Mouse (Mus musculus) cerebellum, postnatal 4 days (tissue): ENCODE results near the gene Apc2.
"Not testable (repeated sequence)": the region's sequence is repeated elsewhere in the genome, so short reads cannot be mapped to it uniquely, and the experiment has no call there.

Source experiments
- DNase-seq, 2 experiments: peaks; one replicate each; pipeline ENCODE4 v3.0.0; 2022; ENCODE audit warnings: low spot score in 2 of 2, mixed read lengths in 1 of 2

The Apc2 gene

DNA sequence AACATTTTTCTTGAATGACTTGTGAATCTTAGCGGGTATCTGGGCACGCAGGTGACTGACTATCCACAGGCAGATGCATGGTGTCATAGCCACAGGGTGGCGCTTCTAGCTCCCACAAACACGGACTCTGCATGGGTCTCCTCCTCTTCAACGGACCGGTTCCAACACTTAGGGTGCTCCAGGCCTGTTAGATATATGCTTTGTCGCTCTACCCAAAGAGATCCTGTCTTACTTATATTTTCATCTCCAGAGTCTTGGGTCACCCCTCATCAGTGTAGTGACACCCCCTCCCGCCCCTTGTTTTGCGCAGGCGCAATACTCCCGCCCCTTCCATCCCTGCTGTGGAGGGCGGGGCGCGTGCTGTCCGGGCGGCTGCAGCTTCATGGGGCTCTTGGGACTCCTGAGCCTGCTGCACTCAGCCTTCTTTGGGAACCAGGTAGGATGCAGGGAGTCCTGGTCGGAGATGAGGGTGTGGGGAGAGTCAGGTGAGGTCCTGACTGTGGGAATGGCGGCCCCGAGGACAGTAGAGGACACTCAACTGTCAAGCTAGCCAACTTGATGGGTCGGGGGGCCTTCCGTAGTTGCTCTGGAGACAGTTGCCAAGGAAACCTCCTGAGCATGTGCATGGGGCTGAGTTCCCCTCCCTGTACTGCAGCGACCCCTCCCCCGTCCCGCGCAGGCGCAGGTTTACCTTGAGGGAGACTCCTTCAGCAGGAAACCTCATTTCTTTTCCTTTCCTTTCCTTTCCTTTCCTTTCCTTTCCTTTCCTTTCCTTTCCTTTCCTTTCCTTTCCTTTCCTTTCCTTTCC is at the start of gene Apc2:
TSS of gene Apc2 (plus strand) at position 360 of the 808 bp plus-strand sequence.
- peak in 1 of 2 experiments; percentile 64 for DNase-seq

DNA sequence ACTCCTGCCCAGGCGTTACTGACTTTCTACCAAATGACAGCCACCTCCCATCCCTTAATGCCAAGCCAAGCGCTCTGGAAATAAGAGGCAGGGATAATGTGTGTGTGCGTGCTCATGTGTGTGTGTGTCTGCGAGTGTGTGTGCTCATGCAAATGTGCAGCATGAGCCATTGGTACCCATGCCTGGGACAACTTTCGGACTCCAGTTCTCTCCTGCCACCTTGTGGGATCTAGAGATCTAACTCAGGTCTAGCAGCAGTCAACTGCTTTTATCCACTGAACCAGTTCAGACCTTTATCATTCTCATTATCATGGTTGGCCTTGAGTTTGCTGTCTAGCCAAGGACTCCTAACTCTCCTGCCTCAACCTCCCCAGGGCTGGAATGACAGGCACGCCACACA is 47.9 kb upstream of the Apc2 start:
- DNase-seq, result no peak

DNA sequence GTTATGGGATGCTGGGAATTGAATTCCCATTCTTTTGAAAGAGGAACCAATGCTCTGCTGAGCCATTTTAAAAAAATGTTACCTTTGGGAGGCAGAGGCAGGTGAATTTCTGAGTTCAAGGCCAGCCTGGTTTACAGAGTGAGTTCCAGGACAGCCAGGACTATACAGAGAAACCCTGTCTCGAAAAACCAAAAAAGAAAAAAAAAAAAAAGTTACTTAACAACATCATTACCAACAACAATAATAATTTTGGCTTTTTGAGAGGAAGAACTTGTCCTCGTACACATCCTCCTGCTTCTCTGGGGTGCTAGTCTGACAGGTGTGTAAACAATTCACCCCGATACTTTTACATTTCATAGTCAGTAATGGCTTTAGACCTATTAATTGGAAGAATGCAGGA is 47.3 kb upstream of the Apc2 start:
- DNase-seq, result not testable (repeated sequence)

DNA sequence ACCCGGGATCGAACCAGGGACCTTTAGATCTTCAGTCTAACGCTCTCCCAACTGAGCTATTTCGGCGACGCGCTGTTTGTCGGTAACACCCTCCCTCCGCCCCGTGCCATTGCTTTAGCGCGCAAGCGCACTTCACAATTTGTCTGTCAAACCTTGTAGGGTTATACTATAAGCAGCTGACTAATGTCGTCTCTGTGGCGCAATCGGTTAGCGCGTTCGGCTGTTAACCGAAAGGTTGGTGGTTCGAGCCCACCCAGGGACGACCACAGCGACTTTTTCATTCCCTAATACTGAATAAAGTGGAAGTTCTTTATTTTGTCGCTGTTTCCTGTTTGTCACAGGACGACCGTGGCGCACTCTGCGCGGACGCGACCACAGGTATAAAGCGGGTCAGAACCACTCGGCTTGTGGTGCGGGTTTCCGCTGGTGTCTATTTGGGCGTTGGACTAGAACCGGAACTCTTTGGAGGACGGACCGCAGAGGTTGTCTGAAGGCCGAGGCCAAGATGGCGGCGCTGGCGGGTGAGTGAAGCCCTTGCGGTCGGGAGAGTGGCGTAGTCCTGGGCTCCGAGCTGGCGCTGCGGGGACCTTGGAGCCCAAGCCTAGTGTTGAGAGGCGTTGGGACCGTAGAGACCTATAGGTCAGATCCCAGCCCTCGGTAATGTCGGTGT is 46.7 kb upstream of the Apc2 start, which contains the start of gene Ndufs7:
TSS of gene Ndufs7 (plus strand) at position 151 of the 670 bp plus-strand sequence.
- peak; percentile 94 to 95 for DNase-seq

DNA sequence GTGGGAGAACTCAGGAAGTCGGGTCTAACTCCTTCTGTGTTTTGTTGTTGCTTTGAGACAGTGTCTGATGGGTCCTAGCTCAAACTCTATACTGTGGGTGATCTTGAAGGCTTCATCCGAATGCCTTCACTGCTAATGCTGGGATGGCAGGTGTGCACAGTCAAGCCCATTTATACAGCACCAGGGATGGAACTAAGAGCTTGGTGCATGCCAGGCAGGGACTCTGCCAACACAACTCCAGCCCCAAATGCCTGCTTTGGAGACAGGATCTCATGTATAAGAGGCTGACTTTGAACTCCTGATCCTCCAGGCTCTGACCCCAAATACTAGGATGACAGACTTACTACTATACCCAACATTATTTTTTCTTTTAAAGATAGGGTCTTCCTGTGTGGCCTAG is 45.7 kb upstream of the Apc2 start:
- DNase-seq, result no peak

DNA sequence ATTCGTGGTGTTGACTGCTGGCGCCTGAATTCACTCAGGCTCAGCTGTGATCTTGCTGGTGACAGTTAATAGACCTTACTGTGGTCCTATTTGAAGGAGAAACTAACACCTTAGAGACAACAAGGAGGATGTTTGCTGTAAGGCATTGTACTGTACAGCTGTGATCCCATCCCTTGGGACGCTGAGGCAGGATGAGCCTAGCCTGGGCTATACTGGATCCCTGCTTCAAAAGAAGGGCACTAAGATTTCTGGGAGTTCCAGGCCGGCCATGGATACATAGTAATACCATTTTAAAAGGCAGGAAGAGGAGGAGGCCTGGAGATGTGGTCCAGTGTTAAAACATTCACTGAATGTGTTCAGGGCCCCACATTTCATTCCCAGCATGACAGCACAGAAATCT is 45.2 kb upstream of the Apc2 start:
- no peak for DNase-seq

DNA sequence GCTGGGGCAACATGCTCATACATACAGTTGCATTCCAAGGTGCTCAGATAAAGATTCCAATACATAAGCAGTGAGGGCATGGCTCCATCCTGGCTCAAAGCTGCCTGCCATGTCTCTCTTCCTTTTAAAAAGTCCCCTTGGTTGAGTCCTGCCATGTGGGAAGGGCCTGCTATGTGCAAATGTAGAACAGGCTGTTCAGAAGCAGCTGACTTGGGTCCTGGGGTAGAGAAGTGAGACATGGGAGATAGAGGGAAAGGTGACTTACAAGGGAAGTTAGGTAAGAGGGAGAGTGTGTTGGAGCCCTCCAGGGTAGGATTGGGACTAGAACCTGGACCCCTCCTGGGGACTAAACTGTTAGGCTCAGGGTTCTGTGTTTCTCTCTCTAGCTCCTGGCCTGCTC is 43.8 kb upstream of the Apc2 start:
- DNase-seq, result no peak

DNA sequence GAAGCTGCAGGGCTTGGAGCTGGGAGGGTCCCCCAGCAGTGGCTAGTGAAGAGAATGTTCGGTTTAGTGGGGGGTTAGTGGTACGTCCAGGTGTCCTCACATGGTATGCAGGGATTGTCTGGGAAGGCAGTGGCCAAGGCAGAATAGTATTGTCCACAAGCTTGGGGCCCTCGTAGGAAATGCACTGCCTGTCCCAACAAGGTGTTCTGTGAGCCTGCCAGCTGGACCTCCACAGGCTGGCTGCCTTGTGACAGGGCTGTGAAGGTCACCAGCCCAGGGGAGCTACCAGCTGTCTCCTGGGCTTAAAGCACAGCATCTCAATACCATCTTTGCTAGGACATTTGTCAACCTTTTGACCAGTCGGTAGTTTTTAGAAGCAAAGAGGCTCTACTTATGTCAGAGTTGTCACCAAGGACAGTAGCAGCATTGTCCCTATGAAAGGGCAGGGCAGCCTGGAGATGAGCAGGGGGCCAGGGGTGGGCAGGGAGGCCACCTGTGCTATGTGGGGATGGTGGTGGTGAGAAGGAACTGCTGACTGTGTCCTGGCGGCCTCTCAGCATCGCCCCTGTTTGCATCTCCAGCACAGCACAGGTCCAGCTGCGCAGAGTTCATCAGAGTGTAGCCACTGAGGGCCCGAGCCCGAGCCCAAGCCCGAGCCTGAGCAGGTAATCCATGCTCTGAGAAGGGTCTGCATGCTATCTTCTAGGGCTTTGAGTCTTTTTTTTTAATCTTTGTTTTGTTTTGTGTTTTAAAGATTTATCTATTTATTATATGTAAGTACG is 43.1 kb upstream of the Apc2 start:
- no peak for DNase-seq

DNA sequence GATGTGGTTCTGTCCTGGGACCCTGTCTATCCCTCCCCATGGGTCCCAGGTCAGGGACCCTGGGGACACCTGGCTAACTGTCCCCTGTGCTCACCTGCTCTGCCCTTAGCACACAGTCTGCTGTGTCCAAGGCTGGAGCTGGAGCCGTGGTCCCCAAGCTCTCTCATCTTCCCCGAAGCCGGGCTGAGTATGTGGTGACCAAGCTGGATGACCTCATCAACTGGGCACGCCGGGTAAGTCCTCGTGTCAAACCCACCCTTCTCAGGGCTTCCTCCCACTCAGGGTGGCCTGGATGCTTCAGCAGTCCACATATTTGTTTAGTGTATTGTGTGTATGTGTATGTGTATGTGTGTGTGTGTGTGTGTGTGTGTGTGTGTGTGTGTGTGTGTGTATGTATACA is 42.2 kb upstream of the Apc2 start:
- no peak for DNase-seq

DNA sequence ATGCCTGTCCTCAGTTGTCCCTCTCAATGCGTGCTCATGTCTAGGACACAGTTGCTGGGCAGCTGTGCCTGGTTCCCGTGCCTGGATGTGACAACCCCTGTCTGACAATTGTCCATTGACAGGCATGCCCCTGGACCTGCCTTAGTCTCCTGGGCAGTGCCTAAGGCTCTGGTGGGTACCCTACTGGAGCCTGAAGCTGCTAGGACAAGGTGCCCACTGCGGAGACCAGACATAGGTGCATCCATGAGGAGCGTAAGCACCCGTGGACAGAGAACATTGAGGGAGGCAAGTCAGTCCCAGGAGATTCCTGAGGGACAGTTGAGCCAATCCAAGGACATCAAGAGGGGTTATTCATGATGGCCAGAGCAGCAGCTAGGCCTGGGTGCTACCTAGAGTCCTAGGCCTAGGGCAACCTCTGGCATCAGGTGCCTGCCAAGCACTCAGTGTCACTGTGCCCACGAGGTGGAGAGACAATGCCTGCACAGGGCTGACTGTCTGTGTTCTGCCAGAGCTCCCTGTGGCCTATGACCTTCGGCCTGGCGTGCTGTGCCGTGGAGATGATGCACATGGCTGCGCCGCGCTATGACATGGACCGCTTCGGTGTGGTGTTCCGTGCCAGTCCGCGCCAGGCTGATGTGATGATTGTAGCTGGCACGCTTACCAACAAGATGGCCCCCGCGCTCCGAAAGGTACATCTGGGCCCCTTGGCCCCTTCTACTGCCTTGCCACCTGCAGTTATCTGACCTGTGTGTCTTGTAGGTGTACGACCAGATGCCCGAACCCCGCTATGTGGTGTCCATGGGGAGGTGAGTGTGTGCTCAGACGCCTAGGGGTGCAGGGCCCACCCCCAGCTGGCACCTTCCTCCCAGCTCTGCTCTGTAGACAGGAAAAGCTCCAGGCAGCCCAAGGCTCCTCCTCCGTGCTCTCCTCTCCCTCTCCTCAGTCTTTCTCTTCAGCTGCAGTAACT is 41.2 kb upstream of the Apc2 start:
- no peak for DNase-seq

DNA sequence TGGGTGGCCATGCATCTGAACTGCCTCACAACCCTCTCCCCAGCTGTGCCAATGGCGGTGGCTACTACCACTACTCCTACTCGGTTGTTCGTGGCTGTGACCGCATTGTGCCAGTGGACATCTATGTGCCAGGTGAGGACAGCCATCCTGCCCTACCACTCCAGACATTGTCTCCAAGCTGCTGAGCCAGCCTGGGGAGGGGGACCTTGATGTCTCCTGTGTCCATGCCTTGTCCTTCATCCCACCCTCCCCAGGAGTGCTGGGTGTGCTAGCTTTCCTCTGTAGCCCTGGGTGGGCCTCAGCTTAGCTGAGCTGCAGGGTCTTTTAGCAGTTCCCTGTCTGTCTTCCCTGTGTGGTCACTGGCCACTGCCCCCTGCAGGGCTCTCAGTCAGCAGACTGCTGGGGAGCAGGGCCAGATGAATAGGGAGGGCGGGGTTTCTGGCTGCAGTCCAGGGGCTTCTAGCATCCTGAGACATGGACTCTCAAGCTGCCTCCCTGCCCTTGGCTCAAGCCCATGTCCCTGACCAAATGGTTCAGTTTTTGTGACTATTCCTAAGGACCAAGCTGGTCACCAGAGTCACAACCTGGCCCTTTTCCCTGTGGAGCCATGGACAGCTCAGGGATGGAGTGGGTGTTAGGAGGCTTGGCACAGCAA is 39.8 kb upstream of the Apc2 start:
- DNase-seq, result peak in 1 of 2 experiments; percentile 68

DNA sequence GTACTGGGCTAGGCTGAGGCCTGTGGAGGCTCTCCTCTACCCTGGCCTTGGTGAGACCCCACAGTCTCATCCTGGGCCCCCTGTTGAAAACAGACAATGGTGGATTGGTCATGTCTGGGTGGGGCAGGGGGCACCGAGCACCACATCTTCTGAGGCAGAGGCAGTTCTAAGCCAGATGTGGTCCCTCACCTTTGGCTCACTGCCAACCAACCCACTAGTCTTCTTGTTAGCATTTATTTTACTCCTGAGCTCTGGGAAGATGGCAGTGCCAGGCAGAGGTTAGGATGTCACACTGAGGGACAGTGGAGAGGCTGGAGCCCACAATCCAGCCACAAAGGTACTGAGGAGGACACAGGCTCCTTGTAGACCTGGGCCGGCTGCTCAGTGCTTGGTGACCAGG is 37.8 kb upstream of the Apc2 start:
- DNase-seq, result no peak

DNA sequence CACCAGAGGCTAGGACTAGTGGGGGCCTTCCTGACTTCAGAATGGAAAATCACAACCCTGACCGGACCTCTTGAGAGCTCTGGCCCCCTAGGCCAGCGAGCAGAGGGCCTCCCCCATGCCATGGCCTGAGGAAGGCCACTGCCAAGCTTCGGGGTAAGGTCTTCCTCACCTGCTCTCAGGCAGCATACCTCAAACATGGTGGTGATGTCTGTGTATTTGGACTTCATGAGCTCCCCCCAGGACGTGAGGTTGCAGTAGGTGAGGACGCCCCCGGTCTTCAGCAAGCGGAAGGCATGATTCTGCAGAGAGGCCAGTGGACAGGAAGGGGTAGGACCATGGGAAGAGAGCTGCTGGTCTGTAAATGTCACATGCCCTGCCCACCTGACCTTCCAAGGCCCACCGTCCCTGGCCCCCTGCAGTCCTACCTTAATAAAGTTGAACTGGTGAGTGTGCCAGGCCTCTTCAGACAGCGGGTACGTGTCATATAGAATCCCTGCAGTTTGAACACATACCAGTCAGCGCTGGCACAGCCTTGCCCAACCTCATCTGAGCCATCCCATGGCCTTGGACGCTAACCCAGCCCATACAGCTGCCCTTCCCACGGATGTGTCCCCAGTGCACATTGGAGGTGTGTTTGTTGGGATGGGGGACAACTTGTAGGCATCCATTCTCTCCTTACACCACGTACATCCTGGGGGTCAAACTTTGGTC is 36.9 kb upstream of the Apc2 start:
- DNase-seq, result no peak

DNA sequence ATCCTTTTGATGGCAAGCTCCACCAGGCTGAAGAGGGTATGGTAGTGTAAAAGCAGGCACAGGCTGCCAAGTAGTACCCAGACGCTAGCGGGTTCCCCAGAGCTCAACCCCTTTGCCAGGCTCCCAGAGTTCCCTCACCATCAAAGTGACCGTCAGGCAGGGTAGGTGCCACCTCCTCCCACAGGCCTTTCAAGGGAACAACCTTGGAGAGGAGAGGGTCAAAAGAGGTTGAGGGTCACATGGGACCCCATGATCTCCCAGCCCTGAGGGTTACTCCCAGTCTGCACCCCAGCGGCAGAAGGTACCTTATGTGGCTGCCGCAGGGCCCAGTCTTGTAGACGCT is 36.3 kb upstream of the Apc2 start:
- DNase-seq, result no peak

DNA sequence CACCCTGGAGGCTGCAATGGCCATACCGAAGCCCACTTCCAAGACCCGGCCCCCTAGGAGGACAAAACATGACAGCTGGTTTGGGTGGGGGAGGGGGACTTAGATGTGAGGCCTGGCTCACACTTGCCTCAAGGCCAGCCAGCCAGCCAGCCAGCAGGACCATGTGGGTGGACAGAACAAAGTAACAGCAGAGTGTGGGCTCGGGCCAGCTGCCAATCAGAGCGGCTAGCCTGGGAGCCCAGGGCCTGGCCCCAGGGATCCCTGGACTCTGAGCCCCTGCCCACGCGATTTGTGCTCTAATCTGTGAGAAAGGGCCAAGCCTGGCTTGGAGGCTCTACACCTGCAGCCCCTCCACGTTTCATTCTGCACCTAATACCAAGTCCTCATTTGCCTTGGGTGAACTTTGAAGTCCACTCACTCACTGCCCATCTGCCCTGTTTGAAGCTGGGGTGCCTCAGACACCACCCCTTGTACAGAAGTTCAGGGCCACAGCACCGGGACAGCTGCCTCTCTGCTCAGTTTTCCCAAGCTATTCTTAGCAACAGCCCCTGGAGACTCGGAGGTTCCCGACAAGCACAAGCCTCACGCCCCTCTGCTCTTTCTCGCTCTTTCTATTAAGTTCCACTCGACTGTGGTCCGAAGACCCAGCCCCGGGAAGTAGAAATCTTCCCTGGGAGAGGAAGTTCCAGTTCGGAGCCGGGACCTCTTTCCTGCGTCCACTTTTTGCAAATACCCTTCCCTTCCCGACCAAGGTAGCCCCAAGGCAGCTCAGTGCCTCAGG is 35.7 kb upstream of the Apc2 start:
- peak in 1 of 2 experiments; percentile 83 for DNase-seq

DNA sequence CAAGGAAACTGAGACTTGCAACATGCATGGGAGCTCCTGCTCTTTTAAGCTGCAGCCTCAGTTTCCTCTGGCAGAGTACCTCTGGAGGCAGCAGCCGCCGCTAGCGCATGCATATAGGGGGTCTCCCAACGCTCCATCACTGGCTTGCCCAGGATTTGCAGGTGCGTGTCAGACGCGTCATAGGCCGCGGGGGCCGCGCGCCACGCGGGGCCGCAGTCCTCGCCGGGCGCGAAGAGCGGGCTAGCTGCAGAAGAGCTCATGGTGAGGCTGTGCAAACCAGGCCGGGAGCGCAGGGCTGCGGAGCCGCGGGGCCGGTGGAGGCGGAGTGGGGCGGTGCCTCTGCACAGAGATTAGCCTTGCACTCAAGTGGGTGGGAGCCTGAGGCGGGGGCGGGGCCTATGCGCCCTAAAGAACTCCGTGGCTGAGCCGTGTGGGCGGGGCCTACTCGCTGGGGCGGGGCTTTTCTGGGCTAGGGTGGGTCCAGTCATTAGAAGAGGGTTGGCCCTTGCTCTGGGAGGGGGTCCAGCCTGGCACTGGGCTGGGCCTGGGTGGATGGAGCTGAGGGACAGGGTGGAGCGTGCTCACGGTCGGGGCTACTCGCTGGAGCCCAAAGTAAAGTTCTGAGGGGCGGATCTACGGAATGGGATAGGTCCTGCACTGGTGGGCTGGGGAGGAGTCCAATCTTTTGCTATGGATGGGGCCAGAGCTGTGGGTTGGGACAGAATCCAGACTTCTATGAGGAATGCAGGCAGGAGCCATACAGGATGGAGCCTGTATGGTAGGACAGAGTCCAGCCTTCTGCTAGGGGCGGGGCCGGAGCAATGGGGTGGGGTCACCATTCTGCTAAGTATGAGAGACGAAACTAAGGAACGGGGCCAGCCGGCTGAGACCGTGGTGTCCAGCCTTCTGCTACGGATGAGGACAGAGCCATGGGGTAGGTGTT is 34.9 kb upstream of the Apc2 start, which contains the start of the genes Gamt and Dazap1:
TSS of gene Gamt (minus strand) at position 371 of the 943 bp plus-strand sequence.
TSS of gene Dazap1 (plus strand) at position 845 of the 943 bp plus-strand sequence.
- peak; percentile 82 to 96 for DNase-seq

DNA sequence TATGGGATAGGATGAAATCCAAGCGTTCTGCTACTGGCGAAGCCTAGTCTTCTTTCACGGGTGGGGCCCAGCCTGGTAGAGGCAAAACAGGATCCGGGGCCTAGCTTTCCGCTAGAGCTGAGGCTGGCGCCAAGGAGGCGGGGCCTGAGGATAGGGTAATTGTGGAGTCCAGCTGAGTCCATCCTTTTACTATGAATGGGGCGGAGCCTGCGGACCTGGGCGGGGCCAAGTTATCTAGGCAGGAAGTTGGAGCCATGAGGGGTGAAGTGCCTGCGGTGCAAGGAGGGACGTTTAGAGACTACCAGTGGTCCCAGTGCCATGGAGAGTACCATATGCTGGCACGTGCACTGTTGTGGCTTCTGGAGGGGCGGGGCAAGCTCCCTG is 34.2 kb upstream of the Apc2 start:
- DNase-seq, result peak; percentile 65 to 90

DNA sequence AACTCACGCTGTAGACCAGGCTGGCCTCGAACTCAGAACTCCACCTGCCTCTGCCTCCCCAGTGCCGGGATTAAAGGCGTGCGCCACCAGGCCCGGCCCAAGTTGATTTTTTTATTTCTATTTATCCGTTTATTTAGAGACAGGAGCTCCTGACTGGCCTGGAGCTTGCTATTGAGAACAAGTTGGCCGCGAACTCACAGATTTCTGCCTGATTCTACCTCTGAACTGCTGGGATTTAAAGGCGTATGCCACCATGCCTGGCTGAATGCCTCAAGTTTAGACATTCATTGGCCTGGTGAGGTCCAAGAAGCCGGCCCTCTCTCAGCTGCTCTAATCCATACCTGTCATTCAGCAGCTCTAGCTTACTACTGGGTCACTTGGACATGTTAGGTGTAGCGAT is 33.6 kb upstream of the Apc2 start:
- no peak for DNase-seq
